Mouse (Mus musculus): ENCODE measurements around the gene P2ry14.

- no peak for TF ChIP-seq CTCF (IDR thresholded peaks at IDR 0.05; ENCODE audit: borderline replicate concordance, extremely low read depth, insufficient read depth, insufficient read length)
- no peak for TF ChIP-seq POLR2A (IDR thresholded peaks at IDR 0.05; ENCODE audit: borderline replicate concordance, extremely low read depth, insufficient read depth, insufficient read length, poor library complexity, severe bottlenecking)
These were observed 60.7 kb downstream of the P2ry14 start for GRCm38 (mm10) chr3:59092702-59093101.

All from brain, embryonic 14.5 days (tissue).